Mouse (Mus musculus): ENCODE results near the gene Arl15.
"Not testable (repeated sequence)": the region's sequence is repeated elsewhere in the genome, so short reads cannot be mapped to it uniquely, and the experiment has no call there.

Gene Arl15

DNA sequence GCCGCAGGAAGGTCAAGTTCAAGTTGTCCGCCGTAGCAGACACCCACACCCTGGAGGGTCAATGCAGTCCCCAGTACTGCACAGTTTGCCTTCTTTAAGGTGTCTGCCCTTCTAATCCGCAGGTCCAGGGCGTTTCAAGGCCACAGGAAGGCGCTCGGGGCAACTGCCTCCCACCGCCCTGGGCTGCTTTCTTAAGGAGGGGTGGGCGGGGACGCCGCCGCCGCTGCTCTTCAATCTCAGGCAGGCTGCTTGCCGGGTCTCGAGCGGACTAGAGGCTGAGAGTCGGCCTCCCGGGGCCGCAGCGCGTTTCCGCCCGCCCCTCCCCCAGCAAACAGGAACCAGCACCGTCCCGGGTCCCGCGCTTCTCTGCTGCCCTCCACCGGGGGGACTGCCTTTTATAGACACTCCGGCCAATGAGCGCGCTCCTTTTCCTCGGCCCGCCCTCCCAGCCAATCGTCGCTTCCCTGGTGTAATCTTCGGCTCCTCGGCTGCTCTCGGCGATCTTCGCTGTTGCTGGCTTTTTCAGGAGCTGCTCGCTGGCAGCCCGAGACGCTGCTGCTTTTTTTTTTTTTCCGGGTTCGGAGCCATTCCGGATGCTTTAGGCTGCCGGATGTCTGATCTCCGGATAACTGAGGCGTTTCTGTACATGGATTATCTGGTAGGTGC, at the start of gene Arl15:
Arl15 (plus strand) TSS at position 467 of the 666 bp plus-strand sequence.
- peak; percentile 96 for DNase-seq

DNA sequence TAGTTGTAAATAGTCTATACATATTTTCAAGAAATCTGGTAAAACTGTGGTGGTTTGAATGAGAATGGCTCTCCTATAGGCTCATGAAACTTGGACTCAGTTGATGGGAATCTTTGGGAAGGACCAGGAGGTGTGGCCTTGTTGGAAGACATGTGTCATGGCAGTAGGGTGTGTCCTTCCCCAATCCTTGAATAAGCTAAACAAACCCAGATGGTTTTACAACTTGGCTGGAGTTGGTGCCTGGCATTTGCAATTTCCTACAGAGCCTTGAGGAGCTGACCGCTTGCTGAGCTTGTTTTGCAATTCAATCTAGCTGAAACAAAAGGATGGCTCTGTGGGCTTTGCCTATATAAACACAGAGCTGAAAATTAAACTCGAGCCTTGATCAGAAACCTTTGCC, 49.0 kb upstream of the Arl15 start:
- DNase-seq = no peak

DNA sequence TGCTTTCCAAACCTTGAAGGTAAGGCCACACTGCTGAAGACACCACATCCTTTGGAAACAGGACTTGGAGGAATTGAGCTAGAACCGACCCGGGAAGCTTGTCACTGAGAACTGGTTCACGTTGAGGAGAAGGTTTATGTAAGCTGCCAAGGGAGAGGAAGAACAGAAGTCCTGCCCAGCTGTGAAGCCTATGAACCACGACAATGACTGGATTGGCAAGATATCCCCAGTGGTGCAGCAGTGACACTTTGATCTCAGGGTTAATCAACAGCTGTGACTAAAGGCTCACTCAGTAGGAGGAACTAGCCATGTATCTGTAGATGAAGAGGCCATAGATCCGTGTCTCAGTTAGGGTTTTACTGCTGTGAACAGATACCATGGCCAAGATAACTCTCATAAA, 43.5 kb upstream of the Arl15 start:
- DNase-seq = no peak

DNA sequence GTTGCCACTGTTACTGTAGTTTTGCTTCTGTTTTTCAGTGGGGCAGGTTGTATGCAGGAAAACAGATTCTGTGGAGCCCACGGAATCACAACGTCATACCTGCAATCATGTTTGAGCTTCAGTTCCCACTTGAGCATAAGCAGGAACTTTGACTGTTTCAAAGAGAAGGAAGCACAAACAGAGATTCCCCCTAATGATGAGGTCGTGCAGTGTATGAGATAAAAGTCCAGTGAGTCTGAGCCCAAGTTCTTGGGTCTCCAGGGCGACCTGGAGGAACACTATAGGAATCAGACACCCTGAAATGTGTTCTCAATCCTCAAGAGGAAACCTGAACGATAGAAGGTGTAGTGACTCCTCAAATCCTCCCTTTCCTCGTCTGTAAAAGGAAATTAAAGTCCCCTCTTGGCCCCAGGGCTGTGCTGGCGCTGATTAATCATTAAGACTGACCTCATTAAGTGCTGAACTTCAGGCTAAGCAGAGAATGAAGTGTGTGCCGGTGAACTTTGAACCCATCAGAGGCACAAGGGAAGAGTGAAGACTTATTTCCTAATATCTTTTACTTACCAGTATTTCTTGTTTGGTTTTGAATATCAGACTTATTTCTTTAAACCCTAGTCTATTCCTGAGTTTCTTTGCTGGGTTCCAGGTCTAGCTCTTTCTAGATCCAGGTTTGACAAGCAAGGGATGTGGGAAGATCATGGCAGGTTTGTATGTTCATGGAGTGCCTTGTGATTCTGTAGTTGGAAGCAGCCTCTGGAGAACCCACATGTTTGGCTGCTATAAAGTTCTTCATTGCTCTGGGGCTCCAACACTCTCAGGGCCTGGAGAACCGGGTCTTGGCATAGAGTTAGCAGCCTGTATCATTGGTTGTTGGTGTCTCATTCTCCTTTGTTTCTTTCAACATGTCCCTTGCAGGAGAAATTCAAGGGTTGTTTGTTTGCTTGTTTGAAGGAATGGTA, 39.3 kb upstream of the Arl15 start:
- DNase-seq = peak; percentile 59

DNA sequence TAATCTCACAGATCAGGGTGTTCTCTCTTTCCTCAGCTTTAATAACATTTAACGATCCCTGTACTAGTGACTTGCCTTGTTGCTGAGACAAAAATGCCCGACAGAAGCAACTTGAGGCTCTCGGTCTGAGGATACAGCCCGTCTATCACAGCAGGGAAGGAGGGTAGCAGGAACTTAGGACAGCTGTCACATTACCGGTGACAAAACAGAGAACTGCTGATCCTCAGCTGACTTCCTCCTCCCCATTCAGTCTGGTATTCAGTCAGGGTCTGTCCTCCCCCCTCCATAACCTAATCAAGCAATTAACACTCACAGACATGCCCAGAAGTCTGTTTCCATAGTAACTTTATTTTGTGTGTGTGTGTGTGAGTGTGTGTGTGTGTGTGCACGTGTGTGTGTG, 38.5 kb upstream of the Arl15 start:
- DNase-seq = no peak

DNA sequence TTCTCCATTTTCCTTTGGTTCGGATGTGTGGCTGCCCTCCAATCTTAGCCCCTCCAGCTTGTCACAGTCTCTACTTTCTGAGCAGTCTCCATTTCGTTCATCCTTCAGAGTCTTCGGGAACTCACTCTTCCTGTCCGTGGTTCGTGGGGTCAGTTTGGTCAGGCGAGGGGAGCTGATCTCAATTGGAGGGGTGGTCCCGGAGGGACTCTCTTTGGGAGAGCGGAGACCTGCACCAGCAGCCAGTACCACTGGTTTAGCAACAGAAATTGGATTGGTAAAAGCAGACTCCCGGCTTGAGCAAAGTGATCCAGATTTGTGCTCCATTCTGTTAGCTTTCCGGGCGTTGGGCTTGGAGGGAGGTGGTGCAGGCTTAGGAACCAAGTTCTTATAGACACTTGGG, 32.6 kb upstream of the Arl15 start:
- DNase-seq = no peak

DNA sequence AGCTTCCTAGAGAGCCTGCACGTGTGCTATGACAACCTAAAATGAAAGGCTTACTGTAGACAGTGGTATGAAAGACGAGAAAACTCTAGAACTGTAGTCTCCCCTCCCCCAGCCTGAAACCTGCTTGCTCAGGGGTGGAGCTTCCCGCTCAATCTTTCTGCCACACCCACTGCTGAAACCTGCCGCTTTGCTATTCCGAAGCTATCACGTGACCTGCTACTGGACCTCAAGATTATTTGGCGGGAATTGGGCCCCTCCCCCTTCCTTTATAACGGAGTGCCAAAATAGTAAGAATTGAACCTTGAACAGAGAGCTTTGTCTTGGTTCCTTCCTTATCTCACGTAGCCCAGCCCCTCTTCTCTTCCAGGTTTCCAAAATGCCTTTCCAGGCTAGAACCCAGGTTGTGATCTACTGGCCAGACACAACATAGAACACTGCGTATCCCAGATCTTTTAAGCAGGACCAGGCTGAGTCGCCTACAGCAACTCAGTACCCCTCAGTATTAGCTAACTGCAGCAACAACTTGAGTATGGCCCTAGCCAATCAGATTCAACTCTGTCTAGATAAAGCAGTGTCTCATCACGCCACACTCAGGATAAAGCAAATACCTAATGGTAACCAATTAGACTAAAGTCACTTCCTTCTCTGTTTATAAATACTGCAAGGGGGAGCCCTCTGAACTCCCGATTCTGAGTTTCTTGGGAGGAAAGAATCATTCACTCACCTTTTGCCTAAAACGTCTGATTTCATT, 31.4 kb upstream of the Arl15 start:
- no peak for DNase-seq

DNA sequence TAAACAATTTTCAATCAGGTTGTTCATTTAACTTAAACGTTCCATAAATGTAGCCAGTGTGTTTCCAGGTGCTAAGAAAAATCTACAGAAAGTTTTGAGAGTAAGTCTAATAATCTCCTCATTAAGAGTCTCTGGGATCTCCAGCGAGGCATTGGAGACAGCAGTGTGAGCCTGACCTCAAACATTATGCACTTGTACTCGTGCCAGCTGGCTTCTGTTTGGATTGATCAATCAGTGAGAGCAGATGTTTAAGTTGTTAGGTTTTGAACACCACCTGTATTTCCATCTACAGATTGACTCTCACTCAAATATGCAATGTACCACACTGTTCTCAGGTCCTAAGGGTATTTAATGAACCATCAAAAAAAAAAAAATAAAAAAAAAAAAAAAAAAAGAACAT, 28.9 kb upstream of the Arl15 start:
- no peak for DNase-seq

DNA sequence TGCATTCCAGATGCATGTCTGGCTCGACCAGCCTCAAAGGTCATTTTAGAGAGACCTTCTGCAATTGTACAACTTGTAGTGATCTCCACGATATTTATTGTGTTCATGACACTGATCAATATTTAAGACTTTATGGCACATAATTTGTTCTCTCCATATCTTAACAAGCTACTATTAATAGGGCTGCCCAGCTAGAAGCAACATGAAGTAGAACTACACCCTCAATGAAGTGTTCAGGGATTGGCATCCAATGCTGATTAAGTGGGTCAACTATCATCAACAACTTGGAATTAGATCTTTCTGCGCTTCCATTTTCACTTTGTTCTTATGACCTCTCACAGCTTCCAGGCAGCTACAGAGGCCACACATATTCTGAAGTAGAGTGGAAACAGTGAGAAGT, 24.5 kb upstream of the Arl15 start:
- no peak for DNase-seq

DNA sequence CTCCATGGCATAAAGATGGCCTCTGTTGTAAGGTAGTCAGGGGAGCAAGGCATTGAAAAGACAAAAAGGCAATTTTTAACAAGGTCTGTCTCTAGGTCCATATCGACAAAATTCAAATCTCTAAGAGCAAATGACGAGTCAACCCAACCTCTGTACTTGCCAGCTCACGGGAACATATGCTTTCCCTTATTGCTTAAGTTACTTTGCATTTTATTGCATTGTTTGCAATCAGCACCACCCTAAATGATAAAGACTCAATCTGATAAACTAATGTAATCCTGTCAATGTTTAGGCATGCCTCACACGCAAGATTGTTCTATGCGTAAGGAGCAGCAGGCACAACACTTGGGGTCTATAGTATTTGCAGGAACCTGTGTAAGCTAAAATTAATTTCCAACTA, 24.0 kb upstream of the Arl15 start:
- no peak for DNase-seq

DNA sequence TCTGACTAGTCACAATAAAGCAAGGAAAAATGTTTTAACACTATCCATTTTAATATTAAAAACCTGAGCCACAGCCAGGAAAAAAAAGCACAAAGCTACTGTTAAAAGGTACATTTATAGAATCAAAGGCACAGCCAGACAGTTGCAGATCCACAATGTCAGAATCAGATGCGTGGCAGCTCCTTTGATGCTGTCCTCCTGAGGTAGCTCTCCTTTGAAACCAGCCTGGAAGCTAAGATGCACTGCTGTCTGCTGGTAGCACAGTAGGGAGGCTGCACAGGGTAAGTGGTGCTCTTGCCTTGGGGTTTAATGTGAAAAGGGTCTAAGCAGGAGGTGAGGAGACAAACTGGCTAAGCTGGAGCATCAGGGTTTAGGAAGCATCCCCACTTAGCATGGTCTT, 23.0 kb upstream of the Arl15 start:
- DNase-seq = no peak

DNA sequence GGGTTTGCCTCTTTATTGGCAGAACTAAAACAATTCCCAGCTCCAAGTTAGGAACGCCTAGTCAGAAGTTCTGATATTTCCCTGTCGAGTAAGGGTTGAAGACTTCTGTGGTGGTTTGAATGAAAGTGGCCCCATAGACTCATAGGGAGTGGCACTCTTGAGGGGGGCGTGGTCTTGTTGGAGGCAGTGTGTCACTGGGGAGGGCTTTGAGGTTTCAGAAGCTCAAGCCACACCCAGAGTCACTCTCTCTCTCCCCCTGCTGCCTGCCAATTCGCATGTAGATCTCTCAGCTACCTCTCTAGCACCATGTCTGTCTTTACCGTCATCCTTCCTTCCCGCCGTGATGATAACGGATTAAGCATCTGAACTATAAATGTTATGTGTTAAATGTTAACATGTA, 19.5 kb upstream of the Arl15 start:
- DNase-seq = no peak

DNA sequence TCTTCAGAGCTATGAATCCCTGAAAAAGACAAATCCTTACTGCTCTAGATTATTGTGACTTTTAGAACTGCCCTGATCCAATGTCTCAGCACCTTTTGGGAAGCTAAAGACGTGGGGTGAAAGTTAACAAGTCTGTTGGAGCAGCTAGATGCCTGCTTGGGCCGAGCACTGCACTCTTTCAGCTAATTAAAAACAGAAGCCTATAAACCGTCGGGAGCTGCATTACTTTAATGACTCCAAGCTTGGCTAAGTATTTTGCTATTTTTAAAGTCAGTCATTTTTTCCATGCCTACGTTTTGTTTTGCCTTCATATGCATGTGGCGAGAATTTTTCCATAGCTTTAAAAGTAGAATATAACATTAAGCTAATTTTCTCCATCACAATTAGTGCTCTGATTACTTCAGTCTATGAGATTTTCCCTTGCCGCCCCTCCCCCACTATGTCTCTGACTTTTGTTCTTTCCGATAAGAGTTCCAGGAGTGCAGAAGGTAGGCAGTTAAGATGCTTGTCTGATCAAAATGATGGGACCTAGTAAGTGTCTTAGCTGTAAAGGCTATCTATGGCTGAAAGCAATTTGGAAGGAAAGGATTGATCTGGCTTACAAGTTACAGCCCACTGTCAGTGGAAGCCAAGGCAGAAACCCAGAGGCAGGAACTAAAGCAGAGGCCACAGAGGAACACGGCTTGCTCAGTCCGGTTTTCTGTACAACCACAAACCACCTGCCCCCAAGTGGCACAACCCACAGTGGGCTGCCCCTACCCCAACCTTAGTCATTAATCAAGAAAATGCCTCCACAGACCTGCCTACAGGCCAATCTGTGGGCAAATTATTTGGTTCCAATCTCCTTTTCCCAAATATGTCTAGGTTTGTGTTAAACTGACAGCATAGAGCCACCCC, 18.8 kb upstream of the Arl15 start:
- DNase-seq = no peak

DNA sequence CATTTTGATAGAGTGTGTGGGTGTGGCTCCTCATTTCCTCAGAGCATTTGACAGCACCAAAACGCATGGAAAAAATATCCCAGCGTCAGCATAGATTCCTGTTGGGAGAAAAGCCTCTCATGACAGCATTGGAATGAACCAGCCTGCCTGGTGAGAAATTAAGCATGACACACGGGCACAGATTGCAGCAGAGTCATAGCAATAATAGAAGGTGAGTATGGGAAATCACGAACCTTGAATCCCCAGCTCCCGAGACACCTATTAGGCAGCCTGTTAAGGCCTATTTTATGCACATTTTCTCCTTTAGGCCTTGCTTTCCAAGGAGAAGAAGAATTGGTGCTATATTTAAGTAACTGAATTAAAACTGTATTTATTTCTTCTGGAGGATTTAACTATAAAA, 8.5 kb upstream of the Arl15 start:
- DNase-seq = no peak

DNA sequence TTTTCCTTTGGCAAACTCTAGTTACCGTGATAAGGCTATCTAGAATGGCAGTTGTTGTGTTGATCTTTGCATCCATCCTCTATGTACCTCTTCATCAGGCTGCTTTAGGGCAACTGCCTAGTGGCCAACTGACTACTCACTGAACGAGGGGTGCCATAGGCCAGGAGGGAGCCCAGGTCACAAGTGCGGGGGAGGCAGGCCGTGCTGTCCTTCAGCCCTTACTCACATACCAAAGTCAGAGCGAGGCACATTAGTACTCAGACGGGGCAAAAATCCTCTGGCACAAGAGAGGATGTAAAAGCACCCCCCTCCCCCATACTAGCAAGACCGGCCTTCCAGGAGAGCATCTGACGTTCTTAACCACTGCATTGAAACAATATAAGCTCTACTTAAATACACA, 7.2 kb upstream of the Arl15 start:
- DNase-seq = no peak

DNA sequence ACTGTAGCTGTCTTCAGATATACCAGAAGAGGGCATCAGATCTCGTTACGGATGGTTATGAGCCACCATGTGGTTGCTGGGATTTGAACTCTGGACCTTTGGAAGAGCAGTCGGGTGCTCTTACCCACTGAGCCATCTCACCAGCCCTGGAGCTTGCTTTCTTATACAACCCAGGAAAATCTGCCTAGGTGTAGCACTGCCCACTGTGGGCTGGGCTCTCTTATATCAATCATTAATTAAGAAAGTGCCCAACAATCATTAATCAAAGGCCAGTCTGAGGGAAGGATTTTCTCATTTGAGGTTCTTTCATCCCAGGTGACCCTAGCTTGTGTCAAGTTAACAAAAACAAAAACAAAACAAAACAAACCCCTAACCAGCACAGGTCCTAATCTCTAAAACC, 4.3 kb upstream of the Arl15 start:
- DNase-seq = not testable (repeated sequence)

DNA sequence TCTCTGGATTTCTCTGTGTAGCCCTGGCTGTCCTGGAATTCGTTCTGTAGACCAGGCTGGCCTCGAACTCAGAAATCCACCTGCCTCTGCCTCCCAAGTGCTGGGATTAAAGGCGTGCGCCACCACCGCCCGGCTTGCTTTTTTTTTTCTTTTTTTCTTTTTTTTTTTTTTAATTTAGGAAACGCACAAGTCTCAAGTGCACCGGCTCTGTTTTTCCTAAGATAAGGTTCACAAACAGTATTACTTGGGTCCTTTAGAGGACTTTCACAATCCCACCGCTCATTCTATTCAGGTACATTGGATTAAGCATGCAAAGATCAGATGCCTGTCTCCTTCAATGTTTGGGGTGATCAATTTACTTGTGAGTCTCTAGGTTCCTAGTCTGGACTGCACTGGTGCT, 668 bp upstream of the Arl15 start:
- DNase-seq = no peak

DNA sequence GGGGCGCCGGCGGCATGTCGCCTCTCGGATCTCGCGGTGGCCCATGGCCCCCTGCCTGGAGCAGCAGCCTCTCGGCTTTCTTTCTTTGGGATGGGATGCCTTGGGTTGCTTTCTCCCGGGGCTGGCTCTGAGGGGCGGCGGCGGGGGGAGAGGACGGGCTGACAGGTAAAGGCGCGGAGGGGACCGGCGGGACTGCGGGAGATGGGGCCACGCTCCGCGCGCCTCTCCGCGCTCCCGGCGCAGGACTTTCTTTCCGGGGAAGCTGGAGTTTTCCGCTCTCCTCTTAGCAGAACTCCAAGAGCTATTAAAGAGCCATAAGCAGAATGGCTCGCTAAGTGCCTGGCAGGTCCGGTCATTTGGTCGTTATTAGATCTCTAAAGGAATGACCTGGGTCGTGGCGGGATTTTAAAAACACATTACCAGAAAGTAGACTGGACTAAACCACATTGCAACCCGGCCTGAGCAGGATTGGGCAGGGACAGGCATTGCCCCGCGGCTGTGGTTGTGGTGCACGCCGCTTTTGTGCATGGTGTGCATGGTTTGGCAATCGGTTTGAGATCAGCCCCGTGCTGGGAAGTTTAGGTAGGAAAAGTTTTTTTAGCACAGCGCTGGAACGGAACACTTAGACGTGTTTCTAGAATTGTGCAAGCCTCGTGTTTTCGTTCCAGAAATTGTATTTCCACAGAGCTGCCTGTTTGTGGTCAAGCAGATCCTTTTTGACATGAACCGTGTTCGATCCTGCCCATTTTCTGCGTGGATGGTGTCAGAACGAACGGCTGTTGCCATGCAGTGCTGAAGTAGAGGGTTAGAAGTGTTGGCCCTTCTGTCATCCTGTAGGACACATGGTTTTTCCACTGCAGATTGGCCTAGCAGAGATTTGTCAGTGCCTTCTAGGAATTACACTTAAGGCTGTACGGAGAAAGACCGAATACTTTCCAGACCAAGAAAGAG, 675 bp downstream of the Arl15 start:
- DNase-seq = peak; percentile 83

DNA sequence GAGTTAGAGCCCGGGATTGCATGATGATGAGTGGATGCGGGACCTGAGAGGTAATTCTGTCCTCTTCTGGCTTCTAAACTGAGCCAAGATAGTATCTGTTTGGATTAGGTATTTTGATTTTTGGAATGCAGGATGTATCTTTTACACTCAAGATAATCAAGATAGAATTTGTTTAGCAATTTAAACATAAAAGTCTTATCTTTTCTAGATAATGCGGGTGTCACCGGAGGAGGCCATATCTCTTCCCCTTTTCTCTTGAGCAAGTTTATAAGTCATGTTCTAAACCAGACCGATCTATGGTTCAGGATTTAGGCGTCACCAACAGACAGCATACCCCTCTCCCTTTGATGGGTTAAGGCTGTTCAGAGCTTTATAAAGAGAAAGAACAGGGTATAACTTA, 3.1 kb downstream of the Arl15 start:
- no peak for DNase-seq

DNA sequence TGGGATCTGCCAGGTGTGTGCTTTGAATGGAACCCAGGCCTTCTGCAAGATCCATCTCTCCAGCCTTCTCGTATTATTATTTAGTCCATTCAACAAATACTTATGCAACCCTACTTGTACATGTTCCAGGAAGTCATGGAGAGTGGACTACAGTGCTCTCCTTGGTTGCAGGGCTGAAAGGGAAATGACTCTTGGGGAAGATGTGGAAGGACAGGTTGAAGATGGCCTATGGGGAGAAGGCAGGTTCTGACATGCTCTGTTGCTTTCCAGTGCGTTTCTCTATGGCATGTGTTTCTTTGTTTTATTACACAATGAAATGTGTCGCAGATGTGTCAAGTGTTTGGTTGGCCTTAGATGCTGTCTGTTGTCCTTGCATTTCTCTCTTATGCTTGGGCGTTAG, 5.1 kb downstream of the Arl15 start:
- DNase-seq = no peak

DNA sequence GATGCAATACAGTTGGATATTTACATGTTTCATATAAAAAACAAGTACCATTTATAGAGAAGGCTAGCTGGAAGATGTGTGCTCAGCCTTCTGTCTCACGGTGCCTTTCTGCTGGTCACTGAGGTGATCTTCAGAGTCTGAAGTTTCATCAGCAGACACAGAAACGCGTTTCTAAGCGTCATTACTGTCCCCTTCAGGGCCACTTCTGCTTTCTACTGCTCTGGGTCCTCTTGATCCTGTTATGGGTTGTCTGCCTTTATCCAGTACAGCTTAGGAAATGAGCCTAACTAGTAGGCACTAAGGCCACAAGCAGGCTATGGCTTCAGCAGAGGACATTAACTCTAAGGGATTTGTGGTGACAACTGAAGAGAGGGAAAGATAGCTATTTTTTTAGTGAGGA, 5.9 kb downstream of the Arl15 start:
- DNase-seq = no peak

All from kidney, adult 18-20 months (tissue).